Mouse (Mus musculus): Measurements from ENCODE around the gene Ddi1. TPM values are rescaled to one million over a fixed set of nuclear protein-coding genes. Genes with fewer than 3 reads are reported as not detected.

The Ddi1 gene
- not detected in 2 replicates for polyA plus RNA-seq (2015; fragmentation: Nextera tagmentation; extraction: Ambion mirVana)

- ATAC-seq (ENCODE audit: insufficient read depth), result no peak
- WGBS (ENCODE audit: insufficient replicate concordance), result 49% methylated on average over 1 of the region's 1 CpGs
- H3K9ac ChIP-seq, result no peak within 1 kb of the TSS
- no peak within 1 kb of the TSS for H3K27ac ChIP-seq (replicated peaks)
- H3K9me3 ChIP-seq (replicated peaks), result no peaks in the 10 kb centered on the region
- H3K4me2 ChIP-seq, result no peak within 1 kb of the TSS
- no peaks in the 10 kb centered on the region for H3K4me1 ChIP-seq (replicated peaks)
- H3K36me3 ChIP-seq (replicated peaks), result no peaks in the 10 kb centered on the region
- no peak within 1 kb of the TSS for H3K4me3 ChIP-seq (replicated peaks)
- H3K27me3 ChIP-seq, result no peaks in the 10 kb centered on the region
These were observed at the start of gene Ddi1 for GRCm38 (mm10) chr9:6269796-6270280. TSS of gene Ddi1 (minus strand) at chr9:6269846.

- Histone ChIP-seq H3K27me3 (no peaks in the 10 kb centered on the region), H3K4me2 (no peak overlapping the region), H3K4me3 (replicated peaks) (no peak overlapping the region), H3K36me3 (replicated peaks) (no peaks in the 10 kb centered on the region), H3K9me3 (replicated peaks) (no peaks in the 10 kb centered on the region), H3K27ac (replicated peaks) (no peak overlapping the region), H3K9ac (no peak overlapping the region), H3K4me1 (replicated peaks) (no peaks in the 10 kb centered on the region)
- WGBS (ENCODE audit: insufficient replicate concordance), result 67% methylated on average over 1 of the region's 1 CpGs
- ATAC-seq (ENCODE audit: insufficient read depth), result no peak
These were observed 47.5 kb upstream of the Ddi1 start for GRCm38 (mm10) chr9:6317114-6317513.

GRCm38 (mm10) chr9:6305847-6306246 lies 36.2 kb upstream of the Ddi1 start:
- no peaks in the 10 kb centered on the region for H3K27me3 ChIP-seq
- no peaks in the 10 kb centered on the region for H3K4me1 ChIP-seq (replicated peaks)
- H3K36me3 ChIP-seq (replicated peaks), result no peaks in the 10 kb centered on the region
- peak; percentile 54 for ATAC-seq (ENCODE audit: insufficient read depth)
- no peak overlapping the region for H3K4me2 ChIP-seq
- H3K27ac ChIP-seq (replicated peaks), result no peak overlapping the region
- H3K4me3 ChIP-seq (replicated peaks), result no peak overlapping the region
- no peak overlapping the region for H3K9ac ChIP-seq
- 25% methylated on average over 3 of the region's 3 CpGs for WGBS (ENCODE audit: insufficient replicate concordance)
- no peaks in the 10 kb centered on the region for H3K9me3 ChIP-seq (replicated peaks)

GRCm38 (mm10) chr9:6304590-6304989 lies 34.9 kb upstream of the Ddi1 start:
- Histone ChIP-seq H3K9me3 (replicated peaks) (no peaks in the 10 kb centered on the region), H3K27ac (replicated peaks) (no peak overlapping the region), H3K36me3 (replicated peaks) (no peaks in the 10 kb centered on the region), H3K9ac (no peak overlapping the region), H3K4me1 (replicated peaks) (no peaks in the 10 kb centered on the region), H3K27me3 (no peaks in the 10 kb centered on the region), H3K4me3 (replicated peaks) (no peak overlapping the region), H3K4me2 (no peak overlapping the region)
- no peak for ATAC-seq (ENCODE audit: insufficient read depth)
- WGBS (ENCODE audit: insufficient replicate concordance), result 66% methylated on average over 3 of the region's 3 CpGs

- Histone ChIP-seq H3K4me1 (replicated peaks) (no peaks in the 10 kb centered on the region), H3K4me3 (replicated peaks) (no peak overlapping the region), H3K9ac (no peak overlapping the region), H3K27ac (replicated peaks) (no peak overlapping the region), H3K36me3 (replicated peaks) (no peaks in the 10 kb centered on the region), H3K9me3 (replicated peaks) (no peaks in the 10 kb centered on the region), H3K27me3 (no peaks in the 10 kb centered on the region), H3K4me2 (no peak overlapping the region)
- 53% methylated on average over 3 of the region's 3 CpGs for WGBS (ENCODE audit: insufficient replicate concordance)
- ATAC-seq (ENCODE audit: insufficient read depth), result no peak
These were observed 32.4 kb upstream of the Ddi1 start for GRCm38 (mm10) chr9:6302050-6302449.

GRCm38 (mm10) chr9:6298547-6298946 lies 28.9 kb upstream of the Ddi1 start:
- Histone ChIP-seq H3K4me3 (replicated peaks) (no peak overlapping the region), H3K4me1 (replicated peaks) (no peaks in the 10 kb centered on the region), H3K27me3 (no peaks in the 10 kb centered on the region), H3K27ac (replicated peaks) (no peak overlapping the region), H3K36me3 (replicated peaks) (no peaks in the 10 kb centered on the region), H3K9me3 (replicated peaks) (no peaks in the 10 kb centered on the region), H3K4me2 (no peak overlapping the region), H3K9ac (no peak overlapping the region)
- no peak for ATAC-seq (ENCODE audit: insufficient read depth)
- 54% methylated on average over 2 of the region's 2 CpGs for WGBS (ENCODE audit: insufficient replicate concordance)

GRCm38 (mm10) chr9:6289211-6289696 lies 19.6 kb upstream of the Ddi1 start:
- no peak overlapping the region for H3K4me2 ChIP-seq
- H3K4me3 ChIP-seq (replicated peaks), result no peak overlapping the region
- no peak overlapping the region for H3K9ac ChIP-seq
- WGBS (ENCODE audit: insufficient replicate concordance), result 8% methylated on average over 2 of the region's 2 CpGs
- H3K9me3 ChIP-seq (replicated peaks), result no peaks in the 10 kb centered on the region
- H3K27me3 ChIP-seq, result no peaks in the 10 kb centered on the region
- H3K4me1 ChIP-seq (replicated peaks), result no peaks in the 10 kb centered on the region
- H3K36me3 ChIP-seq (replicated peaks), result no peaks in the 10 kb centered on the region
- no peak overlapping the region for H3K27ac ChIP-seq (replicated peaks)
- ATAC-seq (ENCODE audit: insufficient read depth), result no peak

GRCm38 (mm10) chr9:6286770-6287169 lies 17.1 kb upstream of the Ddi1 start:
- Histone ChIP-seq H3K4me3 (replicated peaks) (no peak overlapping the region), H3K9ac (no peak overlapping the region), H3K36me3 (replicated peaks) (no peaks in the 10 kb centered on the region), H3K4me1 (replicated peaks) (no peaks in the 10 kb centered on the region), H3K27me3 (no peaks in the 10 kb centered on the region), H3K27ac (replicated peaks) (no peak overlapping the region), H3K4me2 (no peak overlapping the region), H3K9me3 (replicated peaks) (no peaks in the 10 kb centered on the region)
- no peak for ATAC-seq (ENCODE audit: insufficient read depth)
- 45% methylated on average over 1 of the region's 1 CpGs for WGBS (ENCODE audit: insufficient replicate concordance)

GRCm38 (mm10) chr9:6277526-6277925 lies 7.9 kb upstream of the Ddi1 start:
- Histone ChIP-seq H3K4me1 (replicated peaks) (no peaks in the 10 kb centered on the region), H3K9ac (no peak overlapping the region), H3K27ac (replicated peaks) (no peak overlapping the region), H3K4me2 (no peak overlapping the region), H3K4me3 (replicated peaks) (no peak overlapping the region), H3K9me3 (replicated peaks) (no peaks in the 10 kb centered on the region), H3K27me3 (no peaks in the 10 kb centered on the region), H3K36me3 (replicated peaks) (no peaks in the 10 kb centered on the region)
- no peak for ATAC-seq (ENCODE audit: insufficient read depth)

- H3K4me3 ChIP-seq (replicated peaks), result no peak overlapping the region
- no peak overlapping the region for H3K4me2 ChIP-seq
- H3K36me3 ChIP-seq (replicated peaks), result no peaks in the 10 kb centered on the region
- no peaks in the 10 kb centered on the region for H3K9me3 ChIP-seq (replicated peaks)
- no peaks in the 10 kb centered on the region for H3K4me1 ChIP-seq (replicated peaks)
- H3K27me3 ChIP-seq, result no peaks in the 10 kb centered on the region
- no peak overlapping the region for H3K27ac ChIP-seq (replicated peaks)
- no peak overlapping the region for H3K9ac ChIP-seq
- ATAC-seq (ENCODE audit: insufficient read depth), result no peak
- WGBS (ENCODE audit: insufficient replicate concordance), result 67% methylated on average over 1 of the region's 1 CpGs
These were observed 6.7 kb upstream of the Ddi1 start for GRCm38 (mm10) chr9:6276395-6276794.

- H3K27me3 ChIP-seq, result no peaks in the 10 kb centered on the region
- H3K9me3 ChIP-seq (replicated peaks), result no peaks in the 10 kb centered on the region
- H3K4me3 ChIP-seq (replicated peaks), result no peak overlapping the region
- no peak overlapping the region for H3K4me2 ChIP-seq
- no peak overlapping the region for H3K9ac ChIP-seq
- H3K27ac ChIP-seq (replicated peaks), result no peak overlapping the region
- 61% methylated on average over 2 of the region's 2 CpGs for WGBS (ENCODE audit: insufficient replicate concordance)
- ATAC-seq (ENCODE audit: insufficient read depth), result no peak
- H3K4me1 ChIP-seq (replicated peaks), result no peaks in the 10 kb centered on the region
- H3K36me3 ChIP-seq (replicated peaks), result no peaks in the 10 kb centered on the region
These were observed 4.8 kb downstream of the Ddi1 start for GRCm38 (mm10) chr9:6264820-6265219.

GRCm38 (mm10) chr9:6257072-6257471 lies 12.6 kb downstream of the Ddi1 start:
- Histone ChIP-seq H3K9ac (no peak overlapping the region), H3K4me2 (no peak overlapping the region), H3K4me1 (replicated peaks) (no peaks in the 10 kb centered on the region), H3K36me3 (replicated peaks) (no peaks in the 10 kb centered on the region), H3K27me3 (no peaks in the 10 kb centered on the region), H3K4me3 (replicated peaks) (no peak overlapping the region), H3K27ac (replicated peaks) (no peak overlapping the region), H3K9me3 (replicated peaks) (no peaks in the 10 kb centered on the region)
- ATAC-seq (ENCODE audit: insufficient read depth), result no peak

Data from liver, embryonic 15.5 days (tissue).